Mouse (Mus musculus) thymus, adult 2 months (tissue): Measurements from ENCODE around the gene Neurod2.

Experiments used
- CTCF ChIP-seq: fragments of 200-500 bp; IDR thresholded peaks from 2 replicates; pipeline ENCODE4 v1.5.1; 2012; ENCODE audit warnings: mild to moderate bottlenecking, control low read depth, low read length, moderate library complexity, borderline replicate concordance; ENCODE audit not compliant: control insufficient read depth, poor library complexity, insufficient read depth; ENCODE audit errors: extremely low read depth
- POLR2A ChIP-seq: fragments of 200-500 bp; IDR thresholded peaks from 2 replicates; pipeline ENCODE4 v1.6.1; 2012; ENCODE audit warnings: mild to moderate bottlenecking, low read length, control low read depth, moderate library complexity; ENCODE audit not compliant: control insufficient read depth, poor library complexity, insufficient read depth; ENCODE audit errors: extremely low read depth

DNA sequence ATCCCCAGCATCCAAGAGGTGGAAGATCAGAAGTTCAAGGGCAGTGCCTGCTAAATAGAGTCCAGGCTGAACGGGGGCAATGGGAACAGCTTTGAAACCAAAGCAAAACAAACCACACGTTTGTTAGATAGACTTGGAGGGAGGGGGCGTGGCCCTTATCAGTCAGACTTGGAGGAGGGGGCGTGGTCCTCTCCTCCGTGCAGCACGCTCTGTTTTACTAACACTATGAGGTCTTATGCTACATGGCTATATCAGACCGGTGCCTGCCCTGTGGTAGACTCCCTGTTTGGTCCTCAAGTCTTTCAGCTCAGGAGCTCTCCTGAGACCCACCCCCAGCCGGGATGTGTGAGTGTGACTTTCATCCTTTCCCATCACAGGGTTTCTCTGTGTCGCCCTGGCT is 5.8 kb upstream of the Neurod2 start:
- no peak for TF ChIP-seq CTCF
- TF ChIP-seq POLR2A: no peak
